ENCODE assay signal across 9 mouse cellular contexts in the genomic region with DNA sequence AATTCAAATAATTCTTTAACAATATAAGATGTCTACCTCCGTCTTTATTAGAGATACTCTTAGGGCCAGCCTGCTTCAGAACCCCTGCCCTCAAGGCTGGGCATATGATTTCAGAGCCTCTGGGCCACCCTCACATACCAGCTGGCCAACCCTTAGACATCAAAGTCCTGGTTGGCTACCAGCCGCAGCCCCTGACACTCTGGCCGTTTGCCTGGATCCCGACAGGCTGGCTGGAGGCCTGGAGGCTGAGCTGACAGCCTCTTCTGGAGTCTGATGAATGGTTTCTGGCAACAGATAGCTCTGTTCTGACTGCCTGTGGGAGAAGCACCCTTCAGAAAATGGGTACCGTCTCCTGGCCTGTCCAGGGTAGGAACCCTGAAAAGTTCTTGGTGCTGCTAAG.
A peak's percentile ranks its signal among the peaks of the same experiment; 100 is the strongest.
DNase-seq lines count a peak whose midpoint lies in the region; ATAC-seq and TF ChIP-seq lines count a peak whose summit lies in the region.
"Had no signal": no experiment of that assay in that cellular context is flagged by ENCODE, and none has a peak within 500 bp of the region (broad histone marks: within the 10 kb centered on the region; RNA-seq: fewer than 3 reads in every experiment).

No protein-coding gene starts in this region.

- H3K9me3 ChIP-seq in embryonic facial prominence, embryonic 12.5 days: no peaks in the 10 kb centered on the region
- no peaks in the 10 kb centered on the region for H3K9me3 ChIP-seq in embryonic facial prominence, embryonic 10.5 days
- H3K9me3 ChIP-seq in intestine, embryonic 16.5 days (ENCODE audit: control insufficient read depth, low read length): no peaks in the 10 kb centered on the region
- no peaks in the 10 kb centered on the region for H3K9me3 ChIP-seq in limb, embryonic 14.5 days (ENCODE audit: control insufficient read depth, low read length)
- H3K9me3 ChIP-seq in stomach, embryonic 16.5 days (replicated peaks; ENCODE audit: control insufficient read depth, low read length): no peaks in the 10 kb centered on the region
- H3K9me3 ChIP-seq: limb, embryonic 13.5 days had no signal

- H3K27me3 ChIP-seq in embryonic facial prominence, embryonic 12.5 days: no peaks in the 10 kb centered on the region
- H3K27me3 ChIP-seq in embryonic facial prominence, embryonic 10.5 days (replicated peaks; ENCODE audit: low read depth, poor library complexity, severe bottlenecking): no peaks in the 10 kb centered on the region
- H3K27me3 ChIP-seq in intestine, embryonic 16.5 days (replicated peaks; ENCODE audit: control insufficient read depth, insufficient read depth, low read length): no peaks in the 10 kb centered on the region
- H3K27me3 ChIP-seq in limb, embryonic 14.5 days (ENCODE audit: control insufficient read depth, insufficient read depth, low read length): no peaks in the 10 kb centered on the region
- H3K27me3 ChIP-seq in stomach, embryonic 16.5 days (ENCODE audit: control insufficient read depth, insufficient read depth, low read length): no peaks in the 10 kb centered on the region
- H3K27me3 ChIP-seq: limb, embryonic 13.5 days had no signal

- no peak for DNase-seq in embryonic facial prominence, embryonic 10.5 days (ENCODE audit: low spot score)
- peak; percentile 61 for DNase-seq in NIH3T3 (ENCODE audit: low read depth)
- peak; percentile 73 to 93 for DNase-seq in cerebellum, postnatal 4 days (ENCODE audit: low spot score in 2 of 2)
- peak; percentile 63 for DNase-seq in limb, embryonic 14.5 days (ENCODE audit: low spot score)

- no peak overlapping the region for H3K4me2 ChIP-seq in embryonic facial prominence, embryonic 12.5 days (replicated peaks)
- H3K4me2 ChIP-seq in intestine, embryonic 16.5 days (ENCODE audit: low read depth, low read length): no peak overlapping the region
- 0 out of 2 replicates have a peak overlapping the region, but pooled peaks have one; percentile 2 for H3K4me2 ChIP-seq in limb, embryonic 14.5 days (replicated peaks; ENCODE audit: low read depth, low read length, severe bottlenecking)
- H3K4me2 ChIP-seq in stomach, embryonic 16.5 days (ENCODE audit: low read depth, low read length): no peak overlapping the region
- H3K4me2 ChIP-seq: limb, embryonic 13.5 days had no signal

- 48% methylated on average over 5 of the region's 5 CpGs for WGBS in embryonic facial prominence, embryonic 12.5 days
- 65% methylated on average over 5 of the region's 5 CpGs for WGBS in embryonic facial prominence, embryonic 10.5 days
- WGBS in intestine, embryonic 16.5 days: 31% methylated on average over 5 of the region's 5 CpGs
- 18% methylated on average over 5 of the region's 5 CpGs for WGBS in limb, embryonic 14.5 days
- 21% methylated on average over 5 of the region's 5 CpGs for WGBS in stomach, embryonic 16.5 days

- 0 out of 2 replicates have a peak overlapping the region, but pooled peaks have one; percentile 24 for H3K27ac ChIP-seq in embryonic facial prominence, embryonic 12.5 days
- no peak overlapping the region for H3K27ac ChIP-seq in embryonic facial prominence, embryonic 10.5 days (replicated peaks)
- H3K27ac ChIP-seq in intestine, embryonic 16.5 days (ENCODE audit: low read length): no peak overlapping the region
- no peak overlapping the region for H3K27ac ChIP-seq in limb, embryonic 14.5 days (replicated peaks; ENCODE audit: low read depth, low read length)
- peak overlapping the region; percentile 6; the same call in 1 of the 2 replicates for H3K27ac ChIP-seq in stomach, embryonic 16.5 days (ENCODE audit: low read length)
- H3K27ac ChIP-seq: limb, embryonic 13.5 days had no signal

- H3K4me1 ChIP-seq in embryonic facial prominence, embryonic 12.5 days: peaks cover 4% of the 10 kb centered on the region; the same call in 1 of the 2 replicates
- peaks cover 2% of the 10 kb centered on the region; the same call in 1 of the 2 replicates for H3K4me1 ChIP-seq in embryonic facial prominence, embryonic 10.5 days
- peaks cover 5% of the 10 kb centered on the region for H3K4me1 ChIP-seq in intestine, embryonic 16.5 days (ENCODE audit: control insufficient read depth, insufficient read depth, low read length)
- H3K4me1 ChIP-seq in limb, embryonic 14.5 days (ENCODE audit: control insufficient read depth, insufficient read depth, low read length): peaks cover 14% of the 10 kb centered on the region
- peaks cover 9% of the 10 kb centered on the region for H3K4me1 ChIP-seq in stomach, embryonic 16.5 days (ENCODE audit: control insufficient read depth, insufficient read depth, low read length)

- H3K9ac ChIP-seq in embryonic facial prominence, embryonic 12.5 days: no peak overlapping the region
- no peak overlapping the region for H3K9ac ChIP-seq in intestine, embryonic 16.5 days (ENCODE audit: low read depth, low read length)
- H3K9ac ChIP-seq in limb, embryonic 14.5 days (ENCODE audit: low read depth, low read length, severe bottlenecking): no peak overlapping the region
- no peak overlapping the region for H3K9ac ChIP-seq in stomach, embryonic 16.5 days (ENCODE audit: low read length)
- H3K9ac ChIP-seq: limb, embryonic 13.5 days had no signal

- TF ChIP-seq POLR2A in limb, embryonic 14.5 days (IDR thresholded peaks at IDR 0.05; ENCODE audit: borderline replicate concordance, extremely low read depth, insufficient read depth, insufficient read length): no peak

- H3K36me3 ChIP-seq in embryonic facial prominence, embryonic 12.5 days: no peaks in the 10 kb centered on the region
- no peaks in the 10 kb centered on the region for H3K36me3 ChIP-seq in embryonic facial prominence, embryonic 10.5 days (replicated peaks)
- H3K36me3 ChIP-seq in intestine, embryonic 16.5 days (ENCODE audit: control insufficient read depth, insufficient read depth, low read length): no peaks in the 10 kb centered on the region
- no peaks in the 10 kb centered on the region for H3K36me3 ChIP-seq in limb, embryonic 14.5 days (ENCODE audit: control insufficient read depth, insufficient read depth, low read length)
- no peaks in the 10 kb centered on the region for H3K36me3 ChIP-seq in stomach, embryonic 16.5 days (ENCODE audit: control insufficient read depth, insufficient read depth, low read length)
- H3K36me3 ChIP-seq: limb, embryonic 13.5 days had no signal

- H3K4me3 ChIP-seq in embryonic facial prominence, embryonic 12.5 days: no peak overlapping the region
- no peak overlapping the region for H3K4me3 ChIP-seq in embryonic facial prominence, embryonic 10.5 days
- H3K4me3 ChIP-seq in intestine, embryonic 16.5 days (ENCODE audit: low read length): no peak overlapping the region
- no peak overlapping the region for H3K4me3 ChIP-seq in limb, embryonic 14.5 days (replicated peaks; ENCODE audit: low read length)
- H3K4me3 ChIP-seq in stomach, embryonic 16.5 days (replicated peaks; ENCODE audit: low read length): no peak overlapping the region
- H3K4me3 ChIP-seq: limb, embryonic 13.5 days had no signal

- ATAC-seq in embryonic facial prominence, embryonic 12.5 days (ENCODE audit: insufficient number of reproducible peaks, insufficient read depth, low FRiP score, low TSS enrichment): no peak
- peak; percentile 62 for ATAC-seq in intestine, embryonic 16.5 days
- ATAC-seq in limb, embryonic 14.5 days (ENCODE audit: low FRiP score, low read depth): no peak
- no peak for ATAC-seq in stomach, embryonic 16.5 days (ENCODE audit: insufficient read depth, low FRiP score)
- ATAC-seq in megakaryocyte-erythroid progenitor cell, adult 5-6 weeks (replicated peaks; ENCODE audit: low FRiP score, low TSS enrichment, poor library complexity, severe bottlenecking): no peak

Comparison
In these comparisons a context has a peak if more than half of its experiments do, and no peak if none do; other contexts are left out.
1. H3K27ac ChIP-seq: peak in embryonic facial prominence, embryonic 12.5 days (single experiment) and stomach, embryonic 16.5 days (single experiment); none in embryonic facial prominence, embryonic 10.5 days (single experiment), intestine, embryonic 16.5 days (single experiment) and limb, embryonic 14.5 days (single experiment).